In genomic region chr8:25392766-25393166, GRCm38 (mm10) we compare ENCODE assay signal across 17 mouse cellular contexts.
DNase-seq lines count a peak whose midpoint lies in the region; ATAC-seq lines count a peak whose summit lies in the region.
"Had no signal": no experiment of that assay in that cellular context is flagged by ENCODE, and none has a peak within 500 bp of the region (broad histone marks: within the 10 kb centered on the region; RNA-seq: fewer than 3 reads in every experiment).

No protein-coding gene starts in this region.

- peak; percentile 64; the same call in 1 of the 2 replicates for ATAC-seq in midbrain, embryonic 12.5 days (ENCODE audit: low FRiP score, low read depth)
- ATAC-seq: inflammation-experienced regulatory T-cells, adult 6 months had no signal

- 13% methylated on average over 6 of the region's 6 CpGs for WGBS in hindbrain, embryonic 10.5 days
- 3% methylated on average over 6 of the region's 6 CpGs for WGBS in midbrain, embryonic 12.5 days

- no peak overlapping the region for H3K4me3 ChIP-seq in hindbrain, embryonic 10.5 days
- no peak overlapping the region for H3K4me3 ChIP-seq in midbrain, embryonic 12.5 days
- H3K4me3 ChIP-seq: heart, embryonic 15.5 days had no signal

- H3K4me2 ChIP-seq in midbrain, embryonic 12.5 days (replicated peaks) = peak overlapping the region; percentile 17; the same call in 1 of the 2 replicates
- H3K4me2 ChIP-seq: heart, embryonic 15.5 days had no signal

- peaks cover 50% of the 10 kb centered on the region for H3K4me1 ChIP-seq in hindbrain, embryonic 10.5 days (replicated peaks)
- peaks cover 44% of the 10 kb centered on the region for H3K4me1 ChIP-seq in midbrain, embryonic 12.5 days

- peak; percentile 12 for DNase-seq in retina, postnatal 1 day
- DNase-seq in retina, embryonic 14.5 days (ENCODE audit: low spot score) = no peak
- DNase-seq in hindbrain, embryonic 10.5 days (ENCODE audit: low spot score) = no peak
- no peak for DNase-seq in gastrocnemius, postnatal 4 days (ENCODE audit: low spot score in 2 of 2)
- no peak for DNase-seq in cerebellum, postnatal 4 days (ENCODE audit: low spot score in 2 of 2)
- DNase-seq in ovary, postnatal 14 days (ENCODE audit: low spot score) = no peak
- no peak for DNase-seq in right cerebral cortex, adult 18-20 months
- DNase-seq: adrenal gland, adult 8-10 months; cerebellum, postnatal 14 days; kidney, postnatal 25 days; left cerebral cortex, postnatal 4 days; lung, postnatal 10 days; spleen, adult 18-20 months had no signal

- H3K9me3 ChIP-seq in hindbrain, embryonic 10.5 days = no peaks in the 10 kb centered on the region
- H3K9me3 ChIP-seq in midbrain, embryonic 12.5 days = no peaks in the 10 kb centered on the region
- H3K9me3 ChIP-seq: heart, embryonic 15.5 days had no signal

- H3K27ac ChIP-seq in hindbrain, embryonic 10.5 days = peak overlapping the region; percentile 31
- peak overlapping the region; percentile 54; the same call in 1 of the 2 replicates for H3K27ac ChIP-seq in midbrain, embryonic 12.5 days (replicated peaks)
- H3K27ac ChIP-seq: heart, embryonic 15.5 days; liver, embryonic 14.5 days had no signal

- H3K27me3 ChIP-seq in hindbrain, embryonic 10.5 days (ENCODE audit: insufficient read depth, poor library complexity, severe bottlenecking) = no peaks in the 10 kb centered on the region; the same call in 1 of the 2 replicates
- H3K27me3 ChIP-seq in midbrain, embryonic 12.5 days = peaks cover 33% of the 10 kb centered on the region

- no peak overlapping the region for H3K9ac ChIP-seq in midbrain, embryonic 12.5 days (replicated peaks)
- H3K9ac ChIP-seq: heart, embryonic 15.5 days; liver, embryonic 14.5 days had no signal

- no peaks in the 10 kb centered on the region for H3K36me3 ChIP-seq in hindbrain, embryonic 10.5 days
- no peaks in the 10 kb centered on the region for H3K36me3 ChIP-seq in midbrain, embryonic 12.5 days
- H3K36me3 ChIP-seq: heart, embryonic 15.5 days had no signal
